ENCODE assay signal across 7 mouse cellular contexts in the genomic region with DNA sequence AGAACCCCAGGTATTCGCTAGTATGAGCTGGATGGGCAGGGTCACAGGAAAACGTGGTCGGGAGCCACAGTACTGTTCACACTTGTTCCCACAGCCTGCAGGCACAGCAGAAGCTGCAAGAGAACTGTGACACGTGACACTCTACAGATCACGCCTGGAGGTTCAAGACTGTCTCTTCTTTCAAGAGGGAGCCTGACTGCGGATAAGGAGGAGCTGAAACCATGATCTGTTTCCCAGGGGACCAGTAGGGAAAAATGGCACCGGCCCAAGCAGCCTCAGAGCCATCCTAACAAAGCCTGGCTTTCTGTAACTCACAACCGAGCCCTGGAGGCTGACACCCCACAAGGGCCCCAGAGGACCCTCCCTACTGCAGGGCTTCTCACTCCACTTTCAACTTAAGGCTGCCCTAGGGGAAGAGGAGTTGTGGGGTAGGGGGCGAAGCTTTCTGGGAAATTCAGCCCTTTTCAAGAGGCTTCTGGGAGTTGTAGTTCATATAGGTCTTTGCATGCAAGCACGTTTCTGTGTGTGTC. TPM values are rescaled to one million over a fixed set of nuclear protein-coding genes. Genes with fewer than 3 reads are reported as not detected.
DNase-seq lines count a peak whose midpoint lies in the region; ATAC-seq and TF ChIP-seq lines count a peak whose summit lies in the region.

No protein-coding gene starts in this region.

- H3K4me2 ChIP-seq in embryonic facial prominence, embryonic 15.5 days (replicated peaks), result peak overlapping the region; percentile 73
- H3K4me2 ChIP-seq in heart, embryonic 15.5 days, result peak overlapping the region; percentile 79
- peak overlapping the region; percentile 59 for H3K4me2 ChIP-seq in liver, postnatal 0 days (ENCODE audit: low read depth, low read length)

- peak; percentile 45 for DNase-seq in adrenal gland, postnatal 14 days
- peak; percentile 36 for DNase-seq in layer of hippocampus, adult 11-12 months (ENCODE audit: low spot score)
- no peak for DNase-seq in liver, postnatal 0 days
- DNase-seq in retina, postnatal 7 days (ENCODE audit: low read depth, low spot score), result peak; percentile 19

- peak overlapping the region; percentile 3; the same call in 1 of the 2 replicates for H3K27ac ChIP-seq in embryonic facial prominence, embryonic 15.5 days (replicated peaks)
- H3K27ac ChIP-seq in heart, embryonic 15.5 days, result peak overlapping the region; percentile 71
- H3K27ac ChIP-seq in liver, postnatal 0 days (ENCODE audit: low read depth), result no peak overlapping the region

- peak; percentile 79 for ATAC-seq in embryonic facial prominence, embryonic 15.5 days (ENCODE audit: insufficient number of reproducible peaks, low FRiP score, low TSS enrichment, low read depth)
- ATAC-seq in heart, embryonic 15.5 days (replicated peaks; ENCODE audit: insufficient number of reproducible peaks, insufficient read depth, low FRiP score, low read depth), result peak; percentile 61
- ATAC-seq in liver, postnatal 0 days, result peak; percentile 36; the same call in 1 of the 2 replicates

- peaks cover 5% of the 10 kb centered on the region; the same call in 1 of the 2 replicates for H3K9me3 ChIP-seq in E14TG2a.4 (ENCODE audit: low read length)
- no peaks in the 10 kb centered on the region for H3K9me3 ChIP-seq in embryonic facial prominence, embryonic 15.5 days (replicated peaks)
- H3K9me3 ChIP-seq in heart, embryonic 15.5 days (replicated peaks), result no peaks in the 10 kb centered on the region
- H3K9me3 ChIP-seq in liver, postnatal 0 days (ENCODE audit: low read length), result no peaks in the 10 kb centered on the region

- no peaks in the 10 kb centered on the region for H3K27me3 ChIP-seq in E14TG2a.4 (ENCODE audit: insufficient read depth, low read length)
- no peaks in the 10 kb centered on the region for H3K27me3 ChIP-seq in embryonic facial prominence, embryonic 15.5 days
- no peaks in the 10 kb centered on the region for H3K27me3 ChIP-seq in heart, embryonic 15.5 days
- no peaks in the 10 kb centered on the region for H3K27me3 ChIP-seq in liver, postnatal 0 days (ENCODE audit: insufficient read depth, low read length)

- H3K9ac ChIP-seq in embryonic facial prominence, embryonic 15.5 days, result peak overlapping the region; percentile 40; the same call in 1 of the 2 replicates
- peak overlapping the region; percentile 47 for H3K9ac ChIP-seq in heart, embryonic 15.5 days
- peak overlapping the region; percentile 44 for H3K9ac ChIP-seq in liver, postnatal 0 days (replicated peaks)

- 5% methylated on average over 10 of the region's 10 CpGs for WGBS in embryonic facial prominence, embryonic 15.5 days
- WGBS in heart, embryonic 15.5 days, result 6% methylated on average over 10 of the region's 10 CpGs
- WGBS in liver, postnatal 0 days (ENCODE audit: insufficient replicate concordance), result 13% methylated on average over 10 of the region's 10 CpGs

- peak overlapping the region; percentile 72 for H3K4me3 ChIP-seq in E14TG2a.4 (replicated peaks; ENCODE audit: low read length)
- peak overlapping the region; percentile 48 for H3K4me3 ChIP-seq in embryonic facial prominence, embryonic 15.5 days (replicated peaks)
- peak overlapping the region; percentile 51 for H3K4me3 ChIP-seq in heart, embryonic 15.5 days
- H3K4me3 ChIP-seq in liver, postnatal 0 days (ENCODE audit: low read depth, low read length), result peak overlapping the region; percentile 22; the same call in 1 of the 2 replicates

- TF ChIP-seq EP300 in liver, postnatal 0 days (IDR thresholded peaks at IDR 0.05; ENCODE audit: low read depth), result no peak

- no peaks in the 10 kb centered on the region for H3K36me3 ChIP-seq in E14TG2a.4 (ENCODE audit: insufficient read depth, low read length)
- no peaks in the 10 kb centered on the region for H3K36me3 ChIP-seq in embryonic facial prominence, embryonic 15.5 days
- H3K36me3 ChIP-seq in heart, embryonic 15.5 days, result no peaks in the 10 kb centered on the region
- H3K36me3 ChIP-seq in liver, postnatal 0 days (replicated peaks; ENCODE audit: insufficient read depth, low read length), result no peaks in the 10 kb centered on the region

- H3K4me1 ChIP-seq in E14TG2a.4 (replicated peaks; ENCODE audit: low read depth, low read length), result peaks cover 43% of the 10 kb centered on the region
- 0 out of 2 replicates have a peak, but pooled peaks cover 8% of the 10 kb centered on the region for H3K4me1 ChIP-seq in embryonic facial prominence, embryonic 15.5 days
- peaks cover 8% of the 10 kb centered on the region; the same call in 1 of the 2 replicates for H3K4me1 ChIP-seq in heart, embryonic 15.5 days (replicated peaks)
- peaks cover 4% of the 10 kb centered on the region; the same call in 1 of the 2 replicates for H3K4me1 ChIP-seq in liver, postnatal 0 days (ENCODE audit: insufficient read depth)

- TF ChIP-seq CTCF in E14TG2a.4 (conservative IDR thresholded peaks at IDR 0.05; ENCODE audit: low read length), result no peak
- TF ChIP-seq CTCF in liver, postnatal 0 days (IDR thresholded peaks at IDR 0.05; ENCODE audit: low read depth), result no peak

RNA-seq across cellular contexts. Expression of gene Zbtb38, which starts 42.8 kb away (rescaled TPM):
- total RNA-seq in adrenal gland, postnatal 14 days (2021), result 41.5 and 52.1 TPM in 2 replicates
- 21.2 and 22.1 TPM in 2 replicates for polyA plus RNA-seq in embryonic facial prominence, embryonic 15.5 days (2015; fragmentation: Nextera tagmentation; extraction: Ambion mirVana)
- 28.7 and 29.8 TPM in 2 replicates for polyA plus RNA-seq in heart, embryonic 15.5 days (2015; fragmentation: Nextera tagmentation; extraction: Ambion mirVana)
- polyA plus RNA-seq in liver, postnatal 0 days (2015; fragmentation: Nextera tagmentation; extraction: Ambion mirVana), result 6.0 and 7.5 TPM in 2 replicates

Comparison
In these comparisons a context has a peak if more than half of its experiments do, and no peak if none do; other contexts are left out.
1. H3K4me3 ChIP-seq: peak in every context shown above with its lines; median percentile 72 in E14TG2a.4; 51 in heart, embryonic 15.5 days; 48 in embryonic facial prominence, embryonic 15.5 days; 22 in liver, postnatal 0 days.